Mouse (Mus musculus): ENCODE measurements around the gene Slc7a11.

- no peak for TF ChIP-seq CTCF (IDR thresholded peaks at IDR 0.05; ENCODE audit: low read depth, low read length)
- no peak for TF ChIP-seq GATA1 (IDR thresholded peaks at IDR 0.05; ENCODE audit: borderline replicate concordance, low read length)
Measured at GRCm38 (mm10) chr3:50138319-50138718, 305.1 kb downstream of the Slc7a11 start.
